Mouse (Mus musculus) heart, embryonic 15.5 days (tissue): ENCODE measurements around the gene Slc25a11. TPM values are rescaled to one million over a fixed set of nuclear protein-coding genes. Genes with fewer than 3 reads are reported as not detected.

ENCODE experiments used
- ATAC-seq: fragments of 200-750 bp; cut with Nextera tagmentation; replicated peaks from 2 replicates; pipeline ENCODE4 v1.8.0; 2017; ENCODE audit warnings: low read depth, moderate TSS enrichment; ENCODE audit not compliant: insufficient number of reproducible peaks, insufficient read depth, low FRiP score
- H3K27ac ChIP-seq: fragments of 300-500 bp; sonication (generic); 2 replicates; pipeline ENCODE4 v1.5.1; 2015; ENCODE audit warnings: mild to moderate bottlenecking, inconsistent platforms
- H3K27me3 ChIP-seq: fragments of 300-500 bp; sonication (generic); 2 replicates; pipeline ENCODE4 v1.6.1; 2015; ENCODE audit warnings: inconsistent platforms
- H3K36me3 ChIP-seq: fragments of 300-500 bp; sonication (generic); 2 replicates; pipeline ENCODE4 v1.6.1; 2015; ENCODE audit warnings: mild to moderate bottlenecking, inconsistent platforms
- H3K4me1 ChIP-seq: fragments of 300-500 bp; sonication (generic); replicated peaks from 2 replicates; pipeline ENCODE4 v1.6.1; 2015; ENCODE audit warnings: inconsistent platforms
- H3K4me2 ChIP-seq: fragments of 300-500 bp; sonication (generic); 2 replicates; pipeline ENCODE4 v1.6.1; 2015; ENCODE audit warnings: inconsistent platforms, mild to moderate bottlenecking, moderate library complexity
- H3K4me3 ChIP-seq: fragments of 300-500 bp; sonication (generic); 2 replicates; pipeline ENCODE4 v1.5.1; 2015; ENCODE audit warnings: mild to moderate bottlenecking, inconsistent platforms
- H3K9ac ChIP-seq: fragments of 300-500 bp; sonication (generic); 2 replicates; pipeline ENCODE4 v1.6.1; 2015; ENCODE audit warnings: mild to moderate bottlenecking, inconsistent platforms
- H3K9me3 ChIP-seq: fragments of 300-500 bp; sonication (generic); replicated peaks from 2 replicates; pipeline ENCODE4 v1.6.1; 2016; ENCODE audit warnings: inconsistent platforms
- WGBS: fragments of 180-500 bp; shearing (Covaris S2); methylation state at CpG from one replicate; pipeline ENCODE4 v1.1.7; 2015; ENCODE audit warnings: mixed read lengths; 5-methylcytosine and 5-hydroxymethylcytosine counted together
- polyA plus RNA-seq: library from polyadenylated mRNA; unstranded; fragments of >200 nt; fragmentation: Nextera tagmentation; extraction: Ambion mirVana; gene quantifications from 2 replicates; pipeline ENCODE4 v1.2.1, GENCODE M21; 2015

Gene Slc25a11
- polyA plus RNA-seq = 279 TPM in 2 replicates

DNA sequence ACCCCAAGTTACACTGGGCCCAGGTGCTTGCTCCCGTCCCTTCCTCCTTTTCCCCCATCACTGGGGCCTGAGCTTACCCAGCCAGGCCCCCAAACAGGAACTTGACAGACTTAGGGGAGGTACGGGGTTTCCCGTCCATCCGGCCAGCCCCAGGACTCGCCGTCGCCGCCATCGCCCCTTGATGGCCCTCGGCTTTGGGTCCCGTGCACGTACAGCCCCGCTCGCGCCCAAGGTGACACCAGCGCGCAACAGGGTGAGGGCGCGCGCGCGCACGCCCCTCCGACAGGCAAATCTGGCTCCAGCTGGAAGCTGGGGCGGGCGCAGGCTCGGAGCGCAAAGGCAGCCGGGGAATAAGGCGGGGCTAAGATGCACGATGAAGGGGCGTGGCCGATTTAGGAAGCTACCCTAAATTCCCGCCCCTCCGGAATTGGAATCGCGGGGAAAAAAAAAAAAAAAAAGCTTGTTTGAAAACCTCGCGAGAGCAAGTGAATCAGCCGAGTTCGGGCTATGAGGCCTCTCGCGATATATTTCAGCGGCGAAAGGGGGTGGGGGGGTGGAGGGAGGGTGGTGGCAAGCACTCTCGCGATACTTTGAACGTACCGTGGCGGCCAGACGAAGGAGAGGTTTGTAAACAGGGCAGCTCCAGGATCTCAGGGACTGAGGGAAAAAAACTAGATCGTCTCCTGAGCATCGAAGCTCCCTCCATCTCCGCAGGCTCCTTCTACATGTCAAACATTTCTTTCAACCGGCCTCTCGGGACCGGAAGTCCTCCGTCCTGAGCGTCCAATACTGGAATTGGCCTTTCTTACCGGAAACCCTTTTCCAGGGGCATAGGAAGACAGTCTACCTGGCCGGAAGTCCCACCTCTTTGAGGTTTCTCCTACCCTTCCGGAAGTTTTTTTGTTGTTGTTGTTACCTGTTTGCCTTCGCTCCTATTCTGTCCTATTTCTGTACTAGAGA is at the start of gene Slc25a11, which contains the start of gene Rnf167:
Gene Slc25a11 (minus strand): TSS at position 789 of the 960 bp plus-strand sequence.
Gene Rnf167 (plus strand): TSS at position 545 of the 960 bp plus-strand sequence.
- Histone ChIP-seq H3K27me3 (no peaks in the 10 kb centered on the region), H3K4me2 (peak within 1 kb of the TSS; percentile 85), H3K36me3 (peaks cover 40% of the 10 kb centered on the region), H3K4me3 (peak within 1 kb of the TSS; percentile 72), H3K4me1 (peaks cover 53% of the 10 kb centered on the region), H3K9me3 (no peaks in the 10 kb centered on the region), H3K9ac (peak within 1 kb of the TSS; percentile 83), H3K27ac (peak within 1 kb of the TSS; percentile 95)
- under 1% methylated on average over 63 of the region's 63 CpGs for WGBS
- ATAC-seq = peak; percentile 90

DNA sequence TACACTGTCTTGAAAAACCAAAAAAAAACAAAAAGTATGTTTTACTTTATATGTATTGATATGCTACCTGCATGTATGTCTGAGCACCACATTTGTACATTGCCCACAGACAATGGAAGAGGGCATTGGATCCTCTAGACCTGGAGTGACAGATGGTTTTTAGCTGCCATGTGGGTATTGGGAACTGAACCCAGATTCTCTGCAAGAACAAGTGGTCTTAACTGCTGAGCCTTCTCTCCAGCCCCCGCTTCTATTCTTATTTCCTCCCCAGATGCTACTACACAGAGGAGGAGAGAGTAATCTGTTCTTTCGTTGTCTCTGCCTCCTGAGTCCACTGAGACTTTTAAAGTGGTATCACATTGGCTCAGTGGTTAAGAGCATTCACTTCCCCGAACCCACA is 46.2 kb upstream of the Slc25a11 start:
- no peaks in the 10 kb centered on the region for H3K9me3 ChIP-seq
- no peak overlapping the region for H3K27ac ChIP-seq
- H3K36me3 ChIP-seq = no peaks in the 10 kb centered on the region
- WGBS = 50% methylated on average over 3 of the region's 3 CpGs
- peaks cover 6% of the 10 kb centered on the region for H3K4me1 ChIP-seq
- H3K9ac ChIP-seq = no peak overlapping the region
- H3K4me2 ChIP-seq = no peak overlapping the region
- ATAC-seq = no peak
- no peaks in the 10 kb centered on the region for H3K27me3 ChIP-seq
- H3K4me3 ChIP-seq = no peak overlapping the region

DNA sequence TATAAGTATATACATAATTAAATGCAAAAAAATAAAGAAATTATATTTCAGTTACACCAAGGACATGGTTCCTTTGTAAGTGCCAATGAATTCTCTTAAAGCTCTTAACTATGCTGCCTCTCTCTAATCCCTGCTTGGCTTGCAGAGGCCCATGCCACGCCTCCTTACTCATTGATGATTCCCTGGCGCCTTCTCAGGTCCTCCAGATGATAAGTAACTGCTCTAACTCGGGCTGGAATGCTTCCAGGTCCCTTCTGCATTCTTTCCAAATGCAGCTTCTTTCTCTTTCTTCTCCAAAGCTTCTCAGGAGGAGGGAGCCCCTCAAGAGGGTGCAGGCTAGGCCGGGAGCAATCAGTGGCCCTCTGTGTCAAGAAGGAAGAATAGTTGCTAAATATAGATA is 42.3 kb upstream of the Slc25a11 start:
- ATAC-seq = no peak
- H3K27me3 ChIP-seq = no peaks in the 10 kb centered on the region
- H3K4me1 ChIP-seq = peaks cover 22% of the 10 kb centered on the region
- H3K9me3 ChIP-seq = no peaks in the 10 kb centered on the region
- no peak overlapping the region for H3K4me2 ChIP-seq
- 37% methylated on average over 4 of the region's 4 CpGs for WGBS
- no peak overlapping the region for H3K9ac ChIP-seq
- H3K27ac ChIP-seq = no peak overlapping the region
- H3K36me3 ChIP-seq = peaks cover 11% of the 10 kb centered on the region; the same call in 1 of the 2 replicates
- H3K4me3 ChIP-seq = no peak overlapping the region

DNA sequence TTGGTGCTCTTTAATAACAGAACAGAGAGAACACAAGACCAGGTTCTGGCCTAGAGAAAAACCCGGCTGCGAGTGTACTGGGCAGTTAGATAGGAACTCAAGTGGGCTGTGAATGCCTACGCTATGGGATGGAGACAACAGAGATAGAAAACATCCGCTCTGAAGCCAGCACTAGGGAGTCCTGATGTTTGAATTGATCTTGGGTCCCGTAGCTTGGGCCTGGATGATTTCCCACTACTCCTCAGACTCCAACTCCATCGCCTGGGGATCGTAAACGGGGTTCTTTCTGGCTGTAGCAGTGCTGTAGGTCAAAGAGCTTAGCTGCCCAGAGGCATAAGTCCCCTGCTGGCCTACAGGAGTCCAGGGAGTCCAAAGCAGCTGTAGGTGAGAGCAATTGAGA is 41.1 kb upstream of the Slc25a11 start:
- Histone ChIP-seq H3K27ac (peak overlapping the region; percentile 90), H3K4me3 (peak overlapping the region; percentile 74), H3K4me1 (peaks cover 22% of the 10 kb centered on the region), H3K27me3 (no peaks in the 10 kb centered on the region), H3K9ac (peak overlapping the region; percentile 80), H3K4me2 (peak overlapping the region; percentile 90), H3K36me3 (peaks cover 23% of the 10 kb centered on the region), H3K9me3 (no peaks in the 10 kb centered on the region)
- WGBS = 15% methylated on average over 8 of the region's 8 CpGs
- no peak for ATAC-seq

DNA sequence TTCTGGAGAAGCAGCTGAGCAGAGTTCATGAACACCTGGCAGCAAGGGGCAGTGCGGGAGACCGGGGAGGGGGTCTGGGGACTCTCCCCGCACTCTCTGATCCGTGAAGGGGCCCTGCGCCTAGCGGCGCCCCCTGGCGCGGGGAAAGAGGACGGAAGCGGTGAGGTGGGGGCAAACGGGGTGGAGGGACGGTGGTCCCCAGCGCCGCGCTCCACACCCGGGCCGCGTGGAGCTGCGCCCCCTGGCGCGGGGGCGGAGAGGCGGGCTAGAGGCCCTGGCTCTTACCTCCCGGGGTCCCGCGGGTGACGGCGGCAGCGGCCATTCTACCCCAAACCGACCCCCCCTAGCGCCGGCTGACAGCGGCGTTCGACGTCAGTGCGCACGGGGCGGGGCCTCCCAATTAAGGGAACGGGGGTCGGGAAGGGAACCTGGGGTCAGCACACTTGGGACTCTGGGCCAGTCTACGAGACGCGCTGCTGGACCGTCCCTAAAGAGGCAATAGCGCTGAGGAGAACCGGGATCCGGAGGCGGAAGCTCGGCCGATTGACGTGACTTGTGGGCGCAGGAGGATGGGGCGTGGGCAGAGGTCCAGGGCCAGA is 40.4 kb upstream of the Slc25a11 start, which contains the start of gene Camta2:
Gene Camta2 (minus strand): TSS at position 505 of the 599 bp plus-strand sequence.
- Histone ChIP-seq H3K27me3 (no peaks in the 10 kb centered on the region), H3K4me3 (peak within 1 kb of the TSS; percentile 74), H3K36me3 (peaks cover 30% of the 10 kb centered on the region), H3K9ac (peak within 1 kb of the TSS; percentile 80), H3K9me3 (no peaks in the 10 kb centered on the region), H3K4me1 (peaks cover 22% of the 10 kb centered on the region), H3K27ac (peak within 1 kb of the TSS; percentile 90), H3K4me2 (peak within 1 kb of the TSS; percentile 90)
- ATAC-seq = peak; percentile 91
- WGBS = under 1% methylated on average over 55 of the region's 55 CpGs

DNA sequence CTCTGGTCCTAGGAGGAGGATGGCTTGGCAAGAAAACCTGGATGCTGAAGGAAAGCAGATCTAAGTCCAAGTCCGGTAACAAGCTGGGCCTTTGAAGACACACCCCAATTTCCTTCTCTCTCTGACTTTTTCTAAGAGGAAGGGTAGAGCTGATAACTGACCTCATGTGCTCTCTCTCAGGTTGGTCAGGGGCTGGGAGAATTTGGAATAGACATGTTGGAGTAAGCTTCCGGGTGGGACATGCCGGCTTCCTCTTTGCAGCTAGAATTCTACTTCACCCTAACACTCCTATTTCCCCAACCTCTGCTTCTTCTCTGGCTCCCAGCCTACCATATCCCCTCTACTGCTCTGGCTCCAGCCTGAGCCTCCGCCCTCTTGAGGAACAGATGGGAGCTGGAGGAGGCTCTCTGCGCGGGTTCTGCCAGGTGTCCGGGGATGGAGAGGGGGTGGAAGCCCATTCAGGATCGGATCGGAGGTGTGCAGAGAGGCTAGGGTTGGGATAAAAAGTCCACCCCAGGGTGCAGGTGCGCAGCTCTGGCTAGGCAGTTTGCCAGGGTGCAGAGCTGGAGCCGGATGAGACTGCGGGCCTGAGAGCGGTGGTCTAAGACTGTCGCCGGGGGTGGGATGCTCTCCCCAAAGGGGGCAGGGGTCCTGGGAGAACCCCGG is 39.8 kb upstream of the Slc25a11 start:
- H3K36me3 ChIP-seq = peaks cover 34% of the 10 kb centered on the region
- H3K9me3 ChIP-seq = no peaks in the 10 kb centered on the region
- 2% methylated on average over 16 of the region's 16 CpGs for WGBS
- H3K27me3 ChIP-seq = no peaks in the 10 kb centered on the region
- peak overlapping the region; percentile 90 for H3K4me2 ChIP-seq
- peak; percentile 51 for ATAC-seq
- H3K27ac ChIP-seq = peak overlapping the region; percentile 90
- peaks cover 26% of the 10 kb centered on the region for H3K4me1 ChIP-seq
- peak overlapping the region; percentile 80 for H3K9ac ChIP-seq
- peak overlapping the region; percentile 74 for H3K4me3 ChIP-seq

DNA sequence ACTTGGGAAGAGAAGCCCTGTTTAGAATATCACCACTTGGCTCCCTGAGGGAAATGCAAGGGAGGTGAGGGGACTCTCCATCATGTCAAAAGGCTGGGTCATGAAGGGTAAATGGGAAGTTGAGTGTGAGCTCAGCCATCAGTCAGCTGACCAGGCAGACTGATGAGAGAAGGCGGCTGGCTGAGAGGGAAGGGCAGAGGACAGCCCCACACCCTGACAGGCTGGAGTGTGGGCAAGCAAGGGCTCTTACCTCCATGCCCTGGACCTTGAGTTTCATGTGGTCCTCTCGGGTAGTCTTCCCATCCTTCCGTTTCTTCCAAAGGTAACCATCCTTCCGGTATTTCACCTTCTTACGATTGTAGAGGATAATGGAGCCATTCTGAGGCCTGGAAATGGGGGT is 36.4 kb upstream of the Slc25a11 start:
- no peak for ATAC-seq
- H3K4me1 ChIP-seq = peaks cover 23% of the 10 kb centered on the region
- no peak overlapping the region for H3K4me2 ChIP-seq
- H3K9me3 ChIP-seq = no peaks in the 10 kb centered on the region
- H3K36me3 ChIP-seq = peaks cover 54% of the 10 kb centered on the region
- H3K27ac ChIP-seq = no peak overlapping the region
- no peaks in the 10 kb centered on the region for H3K27me3 ChIP-seq
- 85% methylated on average over 5 of the region's 5 CpGs for WGBS
- H3K9ac ChIP-seq = no peak overlapping the region
- no peak overlapping the region for H3K4me3 ChIP-seq

DNA sequence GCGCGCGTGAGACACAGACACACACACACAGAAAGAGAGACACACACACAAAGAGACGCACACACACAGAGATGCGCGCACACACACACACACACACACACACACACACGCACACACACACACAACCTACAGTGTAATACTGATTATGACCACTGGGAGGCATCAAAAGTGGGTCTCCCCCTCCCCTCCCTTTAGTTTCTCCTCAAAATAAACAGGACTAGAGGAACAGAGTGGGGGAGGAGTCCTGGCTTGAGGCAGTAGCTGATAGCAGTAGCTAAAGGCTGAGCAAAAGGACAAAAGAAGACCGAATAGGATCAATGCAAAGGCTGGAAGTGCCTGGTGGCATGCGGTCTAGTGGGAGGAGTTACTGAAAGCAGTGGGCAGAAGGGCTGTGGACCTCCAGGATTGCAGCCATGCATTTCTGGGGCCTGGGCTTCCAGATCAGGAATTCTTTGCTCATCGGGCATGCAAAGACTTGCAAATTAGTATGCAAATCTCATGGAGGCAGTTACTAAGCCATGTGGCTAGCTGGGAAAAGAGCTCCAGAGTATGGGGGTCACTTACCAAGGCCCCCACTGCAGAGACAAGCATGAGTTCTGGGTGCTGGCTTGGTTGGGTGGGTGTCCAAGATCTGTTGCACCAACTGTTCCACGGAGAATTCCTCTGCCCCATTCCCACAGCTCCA is 34.8 kb upstream of the Slc25a11 start:
- Histone ChIP-seq H3K4me3 (no peak overlapping the region), H3K27me3 (no peaks in the 10 kb centered on the region), H3K9ac (no peak overlapping the region; the same call in 1 of the 2 replicates), H3K4me1 (peaks cover 15% of the 10 kb centered on the region), H3K9me3 (no peaks in the 10 kb centered on the region), H3K27ac (no peak overlapping the region), H3K4me2 (peak overlapping the region; percentile 7; the same call in 1 of the 2 replicates), H3K36me3 (peaks cover 58% of the 10 kb centered on the region)
- 0 out of 2 replicates have a peak, but pooled peaks have one; percentile 17 for ATAC-seq
- 28% methylated on average over 11 of the region's 11 CpGs for WGBS

DNA sequence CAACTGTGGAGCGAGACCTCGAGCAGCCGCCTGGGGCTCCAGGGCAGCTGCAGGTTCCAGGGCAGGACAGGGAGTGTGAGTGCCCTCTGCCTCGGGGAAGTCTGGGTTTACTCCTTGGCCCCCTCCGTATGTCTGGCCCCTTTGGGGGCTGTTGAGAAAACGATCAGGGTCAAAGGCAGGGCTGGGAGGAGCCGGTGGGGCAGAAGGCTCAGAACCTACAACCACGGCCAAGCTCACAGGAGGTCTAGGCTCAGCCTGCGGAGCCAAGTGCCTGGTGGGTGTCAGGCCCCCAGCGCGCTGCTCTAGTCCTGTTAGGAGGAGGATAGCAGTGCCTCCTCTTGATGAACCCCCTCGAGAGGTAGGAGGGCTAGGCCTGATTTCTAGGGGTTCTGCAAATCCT is 33.9 kb upstream of the Slc25a11 start:
- no peak for ATAC-seq
- peaks cover 8% of the 10 kb centered on the region for H3K4me1 ChIP-seq
- H3K9ac ChIP-seq = no peak overlapping the region
- no peak overlapping the region for H3K4me2 ChIP-seq
- no peaks in the 10 kb centered on the region for H3K27me3 ChIP-seq
- no peak overlapping the region for H3K4me3 ChIP-seq
- no peaks in the 10 kb centered on the region for H3K9me3 ChIP-seq
- 65% methylated on average over 12 of the region's 12 CpGs for WGBS
- H3K36me3 ChIP-seq = peaks cover 60% of the 10 kb centered on the region
- no peak overlapping the region for H3K27ac ChIP-seq

DNA sequence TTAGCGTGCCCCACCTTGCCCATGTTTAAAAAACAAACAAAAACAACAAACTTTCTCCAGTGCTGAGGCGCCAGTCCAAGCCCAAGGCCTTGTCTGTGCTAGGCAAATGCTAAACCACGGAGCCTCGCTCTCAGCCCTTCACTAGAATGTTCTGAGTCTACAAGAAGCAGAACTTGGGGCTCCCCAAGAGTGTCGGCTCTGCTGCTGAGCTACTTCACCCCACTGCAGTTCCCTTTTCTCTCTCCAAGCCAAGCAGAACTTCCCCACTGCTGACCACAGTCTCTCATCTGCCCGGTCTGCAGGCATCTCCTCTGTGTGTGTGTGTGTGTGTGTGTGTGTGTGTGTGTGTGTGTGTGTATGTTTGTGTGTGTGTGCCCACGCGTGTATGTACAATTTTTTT is 32.6 kb upstream of the Slc25a11 start:
- no peak overlapping the region for H3K9ac ChIP-seq
- H3K27me3 ChIP-seq = no peaks in the 10 kb centered on the region
- no peak overlapping the region for H3K27ac ChIP-seq
- no peak for ATAC-seq
- H3K4me3 ChIP-seq = no peak overlapping the region
- H3K4me2 ChIP-seq = no peak overlapping the region
- peaks cover 12% of the 10 kb centered on the region for H3K4me1 ChIP-seq
- 84% methylated on average over 8 of the region's 8 CpGs for WGBS
- H3K36me3 ChIP-seq = peaks cover 59% of the 10 kb centered on the region
- H3K9me3 ChIP-seq = no peaks in the 10 kb centered on the region
